Mouse (Mus musculus) forebrain, embryonic 16.5 days (tissue): ENCODE data around the gene Cdyl. TPM values are rescaled to one million over a fixed set of nuclear protein-coding genes. Genes with fewer than 3 reads are reported as not detected.

ENCODE experiments used
- ATAC-seq: fragments of 200-750 bp; cut with Nextera tagmentation; 2 replicates; pipeline ENCODE4 v1.8.0; 2017; ENCODE audit warnings: mild to moderate bottlenecking, moderate library complexity
- H3K27ac ChIP-seq: fragments of 300-500 bp; sonication (generic); 2 replicates; pipeline ENCODE4 v1.5.1; 2014; ENCODE audit warnings: low read length, control low read depth
- H3K27me3 ChIP-seq: fragments of 300-500 bp; sonication (generic); replicated peaks from 2 replicates; pipeline ENCODE4 v1.6.1; 2014; ENCODE audit warnings: low read length; ENCODE audit not compliant: control insufficient read depth, insufficient read depth
- H3K36me3 ChIP-seq: fragments of 300-500 bp; sonication (generic); 2 replicates; pipeline ENCODE4 v1.6.1; 2014; ENCODE audit not compliant: control insufficient read depth, insufficient read depth
- H3K4me1 ChIP-seq: fragments of 300-500 bp; sonication (generic); replicated peaks from 2 replicates; pipeline ENCODE4 v1.6.1; 2014; ENCODE audit warnings: low read length; ENCODE audit not compliant: control insufficient read depth, insufficient read depth
- H3K4me2 ChIP-seq: fragments of 300-500 bp; sonication (generic); 2 replicates; pipeline ENCODE4 v1.6.1; 2014; ENCODE audit warnings: mild to moderate bottlenecking, low read length, control low read depth
- H3K4me3 ChIP-seq: fragments of 300-500 bp; sonication (generic); replicated peaks from 2 replicates; pipeline ENCODE4 v1.5.1; 2014; ENCODE audit warnings: mild to moderate bottlenecking, low read length, control low read depth
- H3K9ac ChIP-seq: fragments of 300-500 bp; sonication (generic); replicated peaks from 2 replicates; pipeline ENCODE4 v1.6.1; 2014; ENCODE audit warnings: low read depth, low read length, control low read depth
- H3K9me3 ChIP-seq: fragments of 300-500 bp; sonication (generic); 2 replicates; pipeline ENCODE4 v1.6.1; 2016; ENCODE audit warnings: low read length; ENCODE audit not compliant: control insufficient read depth
- WGBS: fragments of 180-500 bp; shearing (Covaris S2); extraction: QIAGEN DNeasy Blood & Tissue Kit; methylation state at CpG from one replicate; pipeline ENCODE4 v1.1.7; 2014; 5-methylcytosine and 5-hydroxymethylcytosine counted together
- polyA plus RNA-seq: library from polyadenylated mRNA; unstranded; fragments of >200 nt; fragmentation: Nextera tagmentation; extraction: Ambion mirVana; gene quantifications from 2 replicates; pipeline ENCODE4 v1.2.1, GENCODE M21; 2015

Cdyl gene
- polyA plus RNA-seq, 1 experiment from 2014 or later: 4.2 TPM

DNA sequence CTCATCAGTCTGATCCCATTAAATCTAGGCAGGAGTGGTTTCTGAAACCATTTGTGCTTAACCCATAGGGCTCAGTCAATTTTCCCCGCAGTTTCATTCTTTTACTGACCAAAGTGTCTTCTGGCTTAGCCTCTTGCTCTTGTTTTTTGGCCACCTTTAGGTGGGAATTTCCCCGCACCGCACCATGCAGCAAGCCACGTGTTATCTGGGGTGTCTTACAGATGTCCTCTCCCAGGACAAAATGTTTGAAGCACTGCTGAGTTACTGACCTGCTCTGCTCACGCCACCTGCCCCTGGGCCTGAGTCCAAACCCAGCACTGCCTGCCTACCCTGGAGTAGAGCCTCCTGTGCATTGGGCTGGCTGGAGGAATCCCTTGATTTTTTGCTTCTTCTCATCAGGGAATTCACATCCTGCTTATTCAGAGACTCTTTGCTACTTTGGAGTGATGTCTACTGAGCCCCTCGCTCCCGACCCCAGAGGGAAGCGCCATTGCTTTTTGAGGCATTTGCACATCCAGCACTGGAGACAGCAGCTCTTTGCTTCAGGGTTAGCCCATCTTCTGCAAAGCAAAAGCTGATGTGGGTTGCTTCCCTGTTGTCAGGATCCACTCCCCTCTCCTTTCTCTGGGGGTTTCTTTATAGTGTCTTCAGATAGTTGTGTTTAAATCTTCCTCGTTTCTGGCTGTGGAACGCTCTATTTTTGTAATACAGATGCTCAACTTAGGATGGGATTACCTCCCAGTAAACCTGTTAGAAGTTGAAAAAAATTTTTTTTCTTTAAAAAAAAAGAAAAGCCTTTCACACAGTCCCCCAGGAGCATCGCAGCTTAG, 151.9 kb downstream of the Cdyl start:
- 62% methylated on average over 11 of the region's 11 CpGs for WGBS
- H3K9ac ChIP-seq: no peak overlapping the region

DNA sequence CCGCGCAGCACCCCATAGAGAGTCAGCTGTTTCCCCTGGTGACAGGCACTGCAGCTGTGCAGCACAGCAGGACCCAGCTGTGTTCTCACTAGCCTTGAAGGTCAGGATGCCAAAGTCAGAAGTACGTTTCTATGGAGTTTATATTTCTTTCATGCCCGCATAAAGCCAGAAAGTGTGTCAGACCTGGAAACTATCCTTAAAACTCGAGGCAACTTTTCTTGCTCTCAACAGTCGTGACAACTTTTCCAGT, 152.5 kb downstream of the Cdyl start:
- H3K9ac ChIP-seq: no peak overlapping the region
- H3K4me3 ChIP-seq: no peak overlapping the region
- no peaks in the 10 kb centered on the region for H3K9me3 ChIP-seq
- no peak for ATAC-seq
- H3K27me3 ChIP-seq: no peaks in the 10 kb centered on the region
- H3K4me2 ChIP-seq: no peak overlapping the region
- peaks cover 8% of the 10 kb centered on the region; the same call in 1 of the 2 replicates for H3K4me1 ChIP-seq
- no peak overlapping the region for H3K27ac ChIP-seq
- WGBS: 59% methylated on average over 6 of the region's 6 CpGs
- no peaks in the 10 kb centered on the region for H3K36me3 ChIP-seq

More for the DNA sequence above, 151.9 kb downstream of the Cdyl start:
- Histone ChIP-seq H3K4me3 (no peak overlapping the region), H3K4me1 (peaks cover 8% of the 10 kb centered on the region; the same call in 1 of the 2 replicates), H3K36me3 (no peaks in the 10 kb centered on the region), H3K27me3 (no peaks in the 10 kb centered on the region), H3K27ac (no peak overlapping the region), H3K9me3 (no peaks in the 10 kb centered on the region), H3K4me2 (no peak overlapping the region)
- no peak for ATAC-seq

DNA sequence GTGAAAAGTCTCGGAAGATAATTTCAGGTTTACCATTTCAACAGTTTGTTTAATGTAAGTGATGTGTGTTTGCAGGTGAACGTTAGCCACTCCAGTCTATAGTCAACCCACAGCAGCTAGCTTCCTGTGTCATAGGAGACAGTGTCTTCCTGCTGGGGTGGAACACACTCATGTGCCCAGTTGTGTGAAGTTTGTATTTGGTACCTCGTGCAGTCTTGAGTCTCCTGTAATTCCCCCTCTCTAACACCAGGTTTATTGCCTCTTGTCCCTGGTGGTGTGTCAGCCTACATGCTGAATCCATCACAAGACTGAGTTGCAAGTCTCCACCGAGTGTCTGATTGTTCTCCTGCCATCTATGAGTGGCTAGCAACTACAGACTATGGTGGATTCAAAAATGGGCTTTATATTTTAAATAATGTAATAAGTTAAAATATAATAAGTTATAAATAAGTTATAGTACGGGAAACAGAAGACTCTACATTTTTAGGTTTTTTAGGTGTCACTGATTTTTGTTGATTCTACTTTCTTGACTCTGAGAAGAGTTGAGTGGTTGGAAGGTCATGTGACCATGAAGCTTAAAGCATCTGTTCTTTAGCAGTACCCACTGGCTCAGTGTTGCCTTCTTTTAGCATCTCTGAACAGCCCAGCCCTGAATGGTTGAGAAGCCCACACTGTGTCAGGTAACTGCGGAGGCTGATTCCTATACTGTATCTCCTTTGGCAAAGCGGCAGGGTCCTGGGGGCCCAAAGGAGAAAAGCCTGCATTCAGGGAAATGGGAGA, 153.9 kb downstream of the Cdyl start:
- no peak for ATAC-seq
- 89% methylated on average over 7 of the region's 7 CpGs for WGBS

DNA sequence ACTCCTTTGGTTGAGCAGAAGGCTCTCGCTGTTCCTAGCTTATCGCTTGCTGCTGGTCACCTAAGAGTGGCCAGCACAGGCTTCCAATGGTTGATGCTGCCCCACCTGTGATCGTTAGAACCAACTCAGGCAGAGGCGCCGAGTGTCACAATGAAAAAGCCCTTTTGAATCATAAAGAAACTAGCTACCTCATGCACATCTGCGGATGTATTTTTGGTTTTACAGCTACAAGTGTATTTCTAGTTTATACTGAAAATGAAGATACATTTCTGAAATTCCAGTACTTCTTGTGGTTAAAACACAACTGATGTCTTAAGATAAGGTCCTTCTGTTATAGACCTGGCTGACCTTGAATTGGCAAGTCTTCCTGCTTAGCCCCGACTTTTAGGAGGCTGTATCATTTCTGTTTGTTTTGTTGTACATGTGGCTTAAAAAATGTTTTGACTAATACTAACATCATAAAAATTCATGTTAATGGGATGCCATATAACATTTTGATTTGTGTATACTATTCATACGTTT, 155.6 kb downstream of the Cdyl start:
- no peak overlapping the region for H3K4me3 ChIP-seq
- H3K27me3 ChIP-seq: no peaks in the 10 kb centered on the region
- no peak overlapping the region for H3K9ac ChIP-seq
- no peak for ATAC-seq
- H3K9me3 ChIP-seq: no peaks in the 10 kb centered on the region
- H3K4me2 ChIP-seq: no peak overlapping the region
- WGBS: 91% methylated on average over 8 of the region's 8 CpGs
- no peaks in the 10 kb centered on the region for H3K36me3 ChIP-seq
- no peak overlapping the region for H3K27ac ChIP-seq
- H3K4me1 ChIP-seq: peaks cover 7% of the 10 kb centered on the region; the same call in 1 of the 2 replicates

More for the DNA sequence above, 153.9 kb downstream of the Cdyl start:
- peaks cover 8% of the 10 kb centered on the region; the same call in 1 of the 2 replicates for H3K4me1 ChIP-seq
- H3K27ac ChIP-seq: no peak overlapping the region
- no peak overlapping the region for H3K4me2 ChIP-seq
- H3K9ac ChIP-seq: no peak overlapping the region
- no peaks in the 10 kb centered on the region for H3K9me3 ChIP-seq
- H3K4me3 ChIP-seq: no peak overlapping the region
- no peaks in the 10 kb centered on the region for H3K27me3 ChIP-seq
- H3K36me3 ChIP-seq: no peaks in the 10 kb centered on the region

DNA sequence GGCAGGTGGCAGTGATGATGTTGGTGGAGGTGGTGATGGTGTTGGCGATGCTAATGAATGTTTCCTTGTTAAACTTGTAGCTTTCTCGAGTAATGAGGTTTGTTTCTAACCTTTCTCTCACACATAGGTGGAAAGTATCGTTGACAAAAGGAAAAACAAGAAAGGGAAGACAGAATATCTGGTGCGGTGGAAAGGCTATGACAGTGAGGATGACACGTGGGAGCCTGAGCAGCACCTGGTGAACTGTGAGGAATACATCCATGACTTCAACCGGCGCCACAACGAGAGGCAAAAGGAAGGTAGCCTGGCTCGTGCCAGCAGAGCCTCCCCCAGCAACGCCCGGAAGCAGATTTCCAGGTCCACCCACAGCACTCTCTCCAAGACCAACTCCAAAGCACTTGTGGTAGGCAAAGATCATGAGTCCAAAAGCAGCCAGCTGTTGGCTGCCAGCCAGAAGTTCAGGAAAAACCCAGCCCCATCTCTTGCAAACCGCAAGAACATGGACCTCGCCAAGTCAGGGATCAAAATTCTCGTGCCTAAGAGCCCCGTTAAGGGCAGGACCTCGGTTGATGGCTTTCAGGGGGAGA, 156.2 kb downstream of the Cdyl start:
- no peak for ATAC-seq
- Histone ChIP-seq H3K9ac (no peak overlapping the region), H3K4me1 (peaks cover 7% of the 10 kb centered on the region; the same call in 1 of the 2 replicates), H3K27me3 (no peaks in the 10 kb centered on the region), H3K27ac (no peak overlapping the region), H3K4me3 (no peak overlapping the region), H3K36me3 (no peaks in the 10 kb centered on the region), H3K4me2 (no peak overlapping the region), H3K9me3 (no peaks in the 10 kb centered on the region)
- 84% methylated on average over 16 of the region's 16 CpGs for WGBS

DNA sequence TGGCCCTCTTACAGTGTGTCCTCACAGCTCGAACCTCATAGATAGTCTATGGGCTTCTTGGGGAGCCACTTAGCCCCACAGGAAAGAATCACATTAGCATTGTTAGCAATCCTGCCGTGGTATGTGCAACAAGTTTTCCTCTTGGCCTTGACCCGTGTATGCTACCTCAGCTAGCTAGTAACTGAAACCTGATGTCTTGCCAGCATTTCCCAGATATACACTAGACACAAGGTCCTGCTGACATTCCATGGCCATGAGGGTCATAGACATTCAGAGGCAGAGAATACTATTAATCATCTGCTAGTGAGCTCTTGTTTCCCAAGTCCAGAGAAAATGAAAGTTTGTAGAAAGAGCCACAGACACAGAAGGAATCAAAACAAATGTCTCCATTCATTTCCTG, 158.0 kb downstream of the Cdyl start:
- no peaks in the 10 kb centered on the region for H3K9me3 ChIP-seq
- H3K36me3 ChIP-seq: no peaks in the 10 kb centered on the region
- H3K27ac ChIP-seq: no peak overlapping the region
- whole genome bisulfite sequencing: 85% methylated on average over 3 of the region's 3 CpGs
- no peaks in the 10 kb centered on the region for H3K27me3 ChIP-seq
- H3K4me2 ChIP-seq: no peak overlapping the region
- no peak for ATAC-seq
- no peak overlapping the region for H3K9ac ChIP-seq
- no peak overlapping the region for H3K4me3 ChIP-seq
- peaks cover under 1% of the 10 kb centered on the region; the same call in 1 of the 2 replicates for H3K4me1 ChIP-seq

DNA sequence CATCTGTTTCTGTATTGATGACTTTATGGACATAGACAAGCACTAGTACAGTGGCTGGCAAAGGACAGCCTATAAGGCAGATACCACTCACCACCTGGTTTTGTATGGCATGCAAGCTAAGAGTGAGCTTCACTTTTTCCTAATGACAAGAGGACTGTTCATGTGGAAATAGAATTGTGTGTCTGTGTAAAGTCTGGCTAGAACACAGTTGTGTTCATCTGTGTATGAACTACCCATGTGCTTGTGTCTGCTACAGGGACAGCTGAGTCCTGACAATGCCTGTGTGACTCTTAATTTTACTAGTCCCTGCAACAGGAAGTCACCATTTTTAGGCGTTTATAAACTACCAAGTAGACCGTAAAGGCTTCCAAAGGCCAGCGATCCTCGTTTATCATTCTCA, 158.4 kb downstream of the Cdyl start:
- 96% methylated on average over 4 of the region's 4 CpGs for WGBS
- Histone ChIP-seq H3K36me3 (no peaks in the 10 kb centered on the region), H3K4me2 (no peak overlapping the region), H3K4me1 (peaks cover 3% of the 10 kb centered on the region; the same call in 1 of the 2 replicates), H3K4me3 (no peak overlapping the region), H3K27ac (no peak overlapping the region), H3K9me3 (no peaks in the 10 kb centered on the region), H3K27me3 (no peaks in the 10 kb centered on the region), H3K9ac (no peak overlapping the region)
- no peak for ATAC-seq

DNA sequence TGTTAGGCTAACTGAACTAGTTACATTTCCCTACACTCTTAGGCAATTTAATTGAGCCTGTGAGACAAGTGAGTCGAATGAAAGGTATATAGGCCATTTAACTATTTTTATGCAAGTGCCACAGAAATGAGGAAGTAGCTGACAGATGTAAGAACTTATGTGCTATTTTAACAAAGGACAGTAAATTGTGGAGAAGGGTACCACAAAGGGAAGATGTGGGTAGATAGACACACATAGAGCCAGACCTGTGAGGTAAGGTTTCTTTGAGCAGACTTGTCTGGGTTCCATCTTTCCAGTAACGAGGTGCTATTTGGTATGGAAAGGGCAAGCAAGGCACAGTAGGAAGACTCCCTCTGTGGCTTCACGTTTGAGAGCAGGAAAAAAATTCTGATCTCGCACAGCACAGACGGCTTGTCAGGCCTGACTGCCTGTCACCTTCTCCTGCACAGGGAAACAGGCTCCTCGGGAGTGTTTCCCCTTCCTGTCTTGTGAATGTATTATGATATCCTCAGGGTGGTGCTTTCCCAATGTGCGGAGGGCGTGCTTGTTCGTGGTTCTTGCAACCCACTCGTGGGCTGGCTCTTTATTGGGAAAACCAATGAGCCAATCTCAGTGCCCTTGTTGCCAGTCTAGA, 162.3 kb downstream of the Cdyl start:
- no peaks in the 10 kb centered on the region for H3K36me3 ChIP-seq
- WGBS: 71% methylated on average over 10 of the region's 10 CpGs
- H3K4me3 ChIP-seq: no peak overlapping the region
- ATAC-seq: no peak
- H3K4me2 ChIP-seq: no peak overlapping the region
- H3K4me1 ChIP-seq: peaks cover 3% of the 10 kb centered on the region; the same call in 1 of the 2 replicates
- H3K9me3 ChIP-seq: no peaks in the 10 kb centered on the region
- no peak overlapping the region for H3K27ac ChIP-seq
- no peak overlapping the region for H3K9ac ChIP-seq
- H3K27me3 ChIP-seq: no peaks in the 10 kb centered on the region

DNA sequence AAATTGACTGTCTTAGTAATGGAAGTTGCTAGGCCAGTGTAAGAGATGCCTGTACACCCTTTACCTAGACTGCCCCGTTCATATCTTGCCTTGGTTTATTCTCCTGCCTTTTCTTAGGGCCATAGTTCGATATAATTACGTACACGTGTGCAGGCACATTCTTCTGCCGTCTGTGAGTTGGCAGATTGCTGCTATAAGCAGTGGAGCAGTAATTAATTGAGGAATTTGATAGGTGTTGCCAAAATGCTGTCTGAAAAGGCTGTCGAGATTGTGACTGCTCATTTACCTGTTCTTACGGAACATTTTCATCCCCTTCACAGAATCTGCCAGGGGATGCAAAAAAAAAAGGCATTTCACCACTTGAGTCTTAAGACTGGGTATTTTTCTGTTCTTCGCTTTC, 163.2 kb downstream of the Cdyl start:
- Histone ChIP-seq H3K4me1 (peaks cover 3% of the 10 kb centered on the region; the same call in 1 of the 2 replicates), H3K27me3 (no peaks in the 10 kb centered on the region), H3K4me2 (no peak overlapping the region), H3K9me3 (no peaks in the 10 kb centered on the region), H3K4me3 (no peak overlapping the region), H3K36me3 (no peaks in the 10 kb centered on the region), H3K9ac (no peak overlapping the region), H3K27ac (no peak overlapping the region)
- WGBS: 41% methylated on average over 8 of the region's 8 CpGs
- ATAC-seq: peak; percentile 40; the same call in 1 of the 2 replicates
